Mouse (Mus musculus): Measurements from ENCODE around the gene Sephs2.

GRCm38 (mm10) chr7:127231376-127231775, 42.5 kb downstream of the Sephs2 start:
- no peak for TF ChIP-seq POLR2A (IDR thresholded peaks at IDR 0.05; ENCODE audit: low read depth, low read length)
- no peak for TF ChIP-seq CTCF (IDR thresholded peaks at IDR 0.05; ENCODE audit: extremely low read depth, insufficient read length, insufficient replicate concordance, low read depth, low read length)

Data from small intestine, adult 2 months (tissue).